ENCODE assay signal across 12 mouse cellular contexts in the genomic region with DNA sequence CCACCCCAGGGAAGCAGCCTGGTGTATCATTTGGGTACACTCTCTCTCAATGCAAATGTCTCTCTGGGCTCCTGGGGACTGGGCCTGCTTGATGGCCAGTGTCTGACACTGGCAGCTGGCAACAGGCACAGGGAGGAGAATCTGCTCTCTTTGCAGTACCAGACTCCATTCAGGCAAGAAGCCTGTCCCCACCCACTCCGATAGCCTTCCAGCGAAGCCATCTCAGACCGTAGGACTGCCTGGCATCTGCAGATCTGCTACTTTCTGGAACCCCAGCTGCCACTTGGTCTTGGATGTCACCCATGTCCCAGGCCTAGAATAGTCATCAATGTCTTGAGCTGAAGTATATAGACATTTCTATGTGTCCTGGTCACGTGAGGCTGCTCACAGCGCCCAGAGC.
"Had no signal": no experiment of that assay in that cellular context is flagged by ENCODE, and none has a peak within 500 bp of the region (broad histone marks: within the 10 kb centered on the region; RNA-seq: fewer than 3 reads in every experiment).

No protein-coding gene starts in this region.

- H3K9ac ChIP-seq: limb, embryonic 13.5 days; liver, embryonic 14.5 days; neural tube, embryonic 13.5 days had no signal

- H3K4me2 ChIP-seq: limb, embryonic 13.5 days; midbrain, embryonic 13.5 days; neural tube, embryonic 13.5 days had no signal

- H3K4me3 ChIP-seq: limb, embryonic 13.5 days; midbrain, embryonic 13.5 days; neural tube, embryonic 13.5 days had no signal

- H3K9me3 ChIP-seq: limb, embryonic 13.5 days; midbrain, embryonic 13.5 days; neural tube, embryonic 13.5 days had no signal

- H3K36me3 ChIP-seq: limb, embryonic 13.5 days; midbrain, embryonic 13.5 days; neural tube, embryonic 13.5 days had no signal

- DNase-seq: kidney, adult 8-10 months; kidney, postnatal 36 days; layer of hippocampus, adult 9-11 months; layer of hippocampus, postnatal 36 days; lung, adult 18-20 months; right cerebral cortex, postnatal 14 days; thymus, adult 18-20 months; thymus, postnatal 14 days had no signal

- H3K27ac ChIP-seq: limb, embryonic 13.5 days; liver, embryonic 14.5 days; midbrain, embryonic 13.5 days; neural tube, embryonic 13.5 days had no signal

- ATAC-seq: midbrain, embryonic 13.5 days had no signal
